Mouse (Mus musculus) adrenal gland, postnatal 4 days (tissue): Measurements from ENCODE around the gene Abcd1. TPM values are rescaled to one million over a fixed set of nuclear protein-coding genes. Genes with fewer than 3 reads are reported as not detected.

Experiments
- DNase-seq, 2 experiments: peaks; one replicate each; pipeline ENCODE4 v3.0.0; 2021 to 2022; ENCODE audit warnings: low spot score in 2 of 2, mixed read lengths in 2 of 2
- long read RNA-seq, 2 experiments: library from polyadenylated mRNA; stranded (forward); transcript quantifications; one replicate each; pipeline ENCODE4 v2.0.0; 2021
- total RNA-seq, 2 experiments: library from RNA; stranded (reverse); gene quantifications; 2 replicates each; pipeline ENCODE4 v1.2.3; 2021

The Abcd1 gene
- 10 to 100 TPM; 28.9 to 29.6 TPM for total RNA-seq
- long read RNA-seq, experiment 1, transcript Abcd1-201 (10 exons, 3,648 nt) = major isoform, 12 of 18 reads
- long read RNA-seq, experiment 1, partial matches to known transcripts = 6 of 18 reads
- long read RNA-seq, experiment 1, other reads (novel, unspliced or antisense) = 0 of 18 reads
- long read RNA-seq, experiment 2, transcript Abcd1-201 (10 exons, 3,648 nt) = major isoform, 21 of 28 reads
- long read RNA-seq, experiment 2, partial matches to known transcripts = 4 of 28 reads
- long read RNA-seq, experiment 2, other reads (novel, unspliced or antisense) = 3 of 28 reads

- peak; percentile 74 to 86 for DNase-seq
Measured at GRCm38 (mm10) chrX:73716109-73716661, at the start of gene Abcd1, which contains the start of gene Bcap31. Gene Abcd1, plus strand, starts transcription at chrX:73716597. Gene Bcap31, minus strand, starts transcription at chrX:73716175.

- no peak for DNase-seq
Measured at GRCm38 (mm10) chrX:73672031-73672431, 44.4 kb upstream of the Abcd1 start.

- peak in 1 of 2 experiments; percentile 25 for DNase-seq
Measured at GRCm38 (mm10) chrX:73672879-73673618, 43.3 kb upstream of the Abcd1 start, which contains the start of gene Slc6a8. Gene Slc6a8, plus strand, starts transcription at chrX:73673150.

GRCm38 (mm10) chrX:73673619-73673967 lies 42.8 kb upstream of the Abcd1 start:
- DNase-seq = no peak

- DNase-seq = no peak
Measured at GRCm38 (mm10) chrX:73673968-73674661, 42.3 kb upstream of the Abcd1 start.

GRCm38 (mm10) chrX:73675231-73675630 lies 41.2 kb upstream of the Abcd1 start:
- DNase-seq = no peak

- DNase-seq = no peak
Measured at GRCm38 (mm10) chrX:73676668-73677067, 39.7 kb upstream of the Abcd1 start.

GRCm38 (mm10) chrX:73684156-73684555 lies 32.2 kb upstream of the Abcd1 start:
- DNase-seq = no peak

GRCm38 (mm10) chrX:73684978-73685377 lies 31.4 kb upstream of the Abcd1 start:
- no peak for DNase-seq

- no peak for DNase-seq
Measured at GRCm38 (mm10) chrX:73685629-73686028, 30.8 kb upstream of the Abcd1 start.

- no peak for DNase-seq
Measured at GRCm38 (mm10) chrX:73690917-73691629, 25.3 kb upstream of the Abcd1 start.

GRCm38 (mm10) chrX:73700472-73700871 lies 15.9 kb upstream of the Abcd1 start:
- no peak for DNase-seq

- peak in 1 of 2 experiments; percentile 10 for DNase-seq
Measured at GRCm38 (mm10) chrX:73715476-73716108, 805 bp upstream of the Abcd1 start.

GRCm38 (mm10) chrX:73716709-73717545 lies 530 bp downstream of the Abcd1 start:
- DNase-seq = no peak

- no peak for DNase-seq
Measured at GRCm38 (mm10) chrX:73717667-73718066, 1.3 kb downstream of the Abcd1 start.

- DNase-seq = no peak
Measured at GRCm38 (mm10) chrX:73718271-73718670, 1.9 kb downstream of the Abcd1 start.

GRCm38 (mm10) chrX:73718686-73719362 lies 2.4 kb downstream of the Abcd1 start:
- peak; percentile 24 for DNase-seq

- no peak for DNase-seq
Measured at GRCm38 (mm10) chrX:73730908-73731307, 14.5 kb downstream of the Abcd1 start.

- no peak for DNase-seq
Measured at GRCm38 (mm10) chrX:73738155-73738554, 21.8 kb downstream of the Abcd1 start.
